Mouse (Mus musculus) heart, adult 8-10 months (tissue): ENCODE data around the gene Kbtbd7. TPM values are rescaled to one million over a fixed set of nuclear protein-coding genes. Genes with fewer than 3 reads are reported as not detected.
A peak's percentile ranks its signal among the peaks of the same experiment; 100 is the strongest.
"Not testable (repeated sequence)": the region's sequence is repeated elsewhere in the genome, so short reads cannot be mapped to it uniquely, and the experiment has no call there.

Experiments
- DNase-seq: peaks from one replicate; pipeline ENCODE4 v3.0.0; 2022; ENCODE audit warnings: low spot score
- total RNA-seq, 4 experiments: library from RNA; stranded (reverse); gene quantifications; 2 replicates each; pipeline ENCODE4 v1.2.4; 2022

Gene Kbtbd7
- 10 to 100 TPM in 2 of 4 experiments, 1 to 10 TPM in 2; 8.2 to 10.1 (median 9.6) TPM for total RNA-seq

GRCm38 (mm10) chr14:79425979-79426729 is at the start of gene Kbtbd7:
TSS of gene Kbtbd7 (plus strand) at chr14:79426511.
- peak; percentile 97 for DNase-seq

- no peak for DNase-seq
These were observed 49.3 kb upstream of the Kbtbd7 start for GRCm38 (mm10) chr14:79377041-79377440.

- DNase-seq, result no peak
These were observed 43.2 kb upstream of the Kbtbd7 start for GRCm38 (mm10) chr14:79383120-79383519.

- DNase-seq, result no peak
These were observed 38.0 kb upstream of the Kbtbd7 start for GRCm38 (mm10) chr14:79388304-79388703.

- DNase-seq, result peak; percentile 47
These were observed 36.7 kb upstream of the Kbtbd7 start for GRCm38 (mm10) chr14:79389438-79390264.

- DNase-seq, result peak; percentile 91
These were observed 35.9 kb upstream of the Kbtbd7 start, which contains the start of gene Naa16 for GRCm38 (mm10) chr14:79390265-79390926. TSS of gene Naa16 (minus strand) at chr14:79390778.

- no peak for DNase-seq
These were observed 33.0 kb upstream of the Kbtbd7 start for GRCm38 (mm10) chr14:79393289-79393688.

GRCm38 (mm10) chr14:79394564-79394963 is 31.7 kb upstream of the Kbtbd7 start:
- peak; percentile 35 for DNase-seq

GRCm38 (mm10) chr14:79397321-79398122 is 28.8 kb upstream of the Kbtbd7 start, which contains the start of gene Mtrf1:
TSS of gene Mtrf1 (plus strand) at chr14:79397772.
- peak; percentile 73 for DNase-seq

- DNase-seq, result no peak
These were observed 18.7 kb upstream of the Kbtbd7 start for GRCm38 (mm10) chr14:79407641-79408040.

GRCm38 (mm10) chr14:79409278-79409830 is 17.0 kb upstream of the Kbtbd7 start:
- DNase-seq, result no peak

- DNase-seq, result no peak
These were observed 15.6 kb upstream of the Kbtbd7 start for GRCm38 (mm10) chr14:79410662-79411061.

GRCm38 (mm10) chr14:79413121-79413520 is 13.2 kb upstream of the Kbtbd7 start:
- no peak for DNase-seq

- no peak for DNase-seq
These were observed 6.1 kb upstream of the Kbtbd7 start for GRCm38 (mm10) chr14:79420083-79420685.

- DNase-seq, result not testable (repeated sequence)
These were observed 537 bp downstream of the Kbtbd7 start for GRCm38 (mm10) chr14:79426730-79427365.

- no peak for DNase-seq
These were observed 7.8 kb downstream of the Kbtbd7 start for GRCm38 (mm10) chr14:79434068-79434467.

GRCm38 (mm10) chr14:79440655-79441054 is 14.3 kb downstream of the Kbtbd7 start:
- no peak for DNase-seq

- no peak for DNase-seq
These were observed 15.1 kb downstream of the Kbtbd7 start for GRCm38 (mm10) chr14:79441441-79441840.

- no peak for DNase-seq
These were observed 18.3 kb downstream of the Kbtbd7 start for GRCm38 (mm10) chr14:79444601-79445000.
